28 mouse cellular contexts compared by ENCODE assay signal in genomic region chr14:23943876-23944275, GRCm38 (mm10).
DNase-seq lines count a peak whose midpoint lies in the region; ATAC-seq and TF ChIP-seq lines count a peak whose summit lies in the region.
"Had no signal": no experiment of that assay in that cellular context is flagged by ENCODE, and none has a peak within 500 bp of the region (broad histone marks: within the 10 kb centered on the region; RNA-seq: fewer than 3 reads in every experiment).

No protein-coding gene starts in this region.

- H3K4me3 ChIP-seq in gastrocnemius, adult 2 months, result no peak overlapping the region
- H3K4me3 ChIP-seq: embryonic facial prominence, embryonic 10.5 days; forebrain, embryonic 10.5 days; heart, adult 2 months; heart, embryonic 13.5 days; hindbrain, embryonic 12.5 days; limb, embryonic 15.5 days; liver, embryonic 15.5 days; lung, embryonic 15.5 days; midbrain, embryonic 15.5 days; myocyte; neural tube, embryonic 13.5 days had no signal

- ATAC-seq in CD4-positive, CD25-positive, alpha-beta regulatory T cell, adult 4 months, result no peak
- ATAC-seq: forebrain, embryonic 16.5 days; intestine, postnatal 0 days; midbrain, embryonic 15.5 days; Patski had no signal

- no peak for TF ChIP-seq CTCF in gastrocnemius, adult 2 months (IDR thresholded peaks at IDR 0.05)

- peak overlapping the region; percentile 90 for H3K27ac ChIP-seq in gastrocnemius, adult 2 months
- H3K27ac ChIP-seq: embryonic facial prominence, embryonic 10.5 days; forebrain, embryonic 10.5 days; heart, adult 2 months; heart, embryonic 13.5 days; hindbrain, embryonic 12.5 days; kidney, postnatal 0 days; limb, embryonic 15.5 days; liver, embryonic 15.5 days; lung, embryonic 15.5 days; midbrain, embryonic 15.5 days; neural tube, embryonic 13.5 days had no signal

- intact Hi-C loops in gastrocnemius, adult 2 months (cut with DNase I), result loop anchor here (2.0 to 5.0 kb wide), 3 partner anchors 41 to 87 kb away; no protein-coding TSS in a partner anchor

- DNase-seq in gastrocnemius, adult 18-20 months (ENCODE audit: low spot score), result peak; percentile 61
- DNase-seq in gastrocnemius, postnatal 4 days (ENCODE audit: low spot score in 2 of 2), result no peak
- peak; percentile 75 for DNase-seq in adrenal gland, postnatal 14 days
- peak; percentile 82 for DNase-seq in gastrocnemius, adult 2 months
- peak; percentile 81 for DNase-seq in skeletal muscle tissue, adult 2 months (ENCODE audit: low read depth, low spot score)
- DNase-seq in cerebellum, postnatal 4 days (ENCODE audit: low spot score in 2 of 2), result no peak
- DNase-seq: cerebellum, adult 18-20 months; cerebellum, postnatal 14 days; heart, adult 2 months; left cerebral cortex, postnatal 4 days; lung, postnatal 4 days; right cerebral cortex, adult 18-20 months; spleen, adult 18-20 months had no signal

Comparison
In these comparisons a context has a peak if more than half of its experiments do, and no peak if none do; other contexts are left out.
1. DNase-seq: peak in gastrocnemius, adult 18-20 months (single experiment), adrenal gland, postnatal 14 days (single experiment), gastrocnemius, adult 2 months (single experiment) and skeletal muscle tissue, adult 2 months (single experiment); none in gastrocnemius, postnatal 4 days (0 of 2) and cerebellum, postnatal 4 days (0 of 2).